Mouse (Mus musculus) liver, embryonic 12.5 days (tissue): ENCODE measurements around the gene Ahnak2. TPM values are rescaled to one million over a fixed set of nuclear protein-coding genes. Genes with fewer than 3 reads are reported as not detected.
A peak's percentile ranks its signal among the peaks of the same experiment; 100 is the strongest.

Experiments
- ATAC-seq: fragments of 200-750 bp; cut with Nextera tagmentation; 2 replicates; pipeline ENCODE4 v1.8.0; 2017; ENCODE audit warnings: moderate number of reproducible peaks, mild to moderate bottlenecking, moderate library complexity
- H3K27ac ChIP-seq: fragments of 300-500 bp; sonication (generic); 2 replicates; pipeline ENCODE4 v1.5.1; 2016; ENCODE audit warnings: mild to moderate bottlenecking
- H3K27me3 ChIP-seq: fragments of 300-500 bp; sonication (generic); replicated peaks from 2 replicates; pipeline ENCODE4 v1.6.1; 2016; ENCODE audit warnings: mild to moderate bottlenecking, moderate library complexity
- H3K36me3 ChIP-seq: fragments of 300-500 bp; sonication (generic); 2 replicates; pipeline ENCODE4 v1.6.1; 2016; ENCODE audit warnings: mild to moderate bottlenecking, moderate library complexity
- H3K4me1 ChIP-seq: fragments of 300-500 bp; sonication (generic); 2 replicates; pipeline ENCODE4 v1.6.1; 2016
- H3K4me2 ChIP-seq: fragments of 300-500 bp; sonication (generic); 2 replicates; pipeline ENCODE4 v1.6.1; 2016; ENCODE audit warnings: mild to moderate bottlenecking, moderate library complexity
- H3K4me3 ChIP-seq: fragments of 300-500 bp; sonication (generic); 2 replicates; pipeline ENCODE4 v1.5.1; 2016; ENCODE audit warnings: mild to moderate bottlenecking, moderate library complexity
- H3K9ac ChIP-seq: fragments of 300-500 bp; sonication (generic); 2 replicates; pipeline ENCODE4 v1.6.1; 2016; ENCODE audit warnings: mild to moderate bottlenecking, moderate library complexity
- H3K9me3 ChIP-seq: fragments of 300-500 bp; sonication (generic); replicated peaks from 2 replicates; pipeline ENCODE4 v1.6.1; 2016; ENCODE audit warnings: mild to moderate bottlenecking, moderate library complexity
- WGBS: fragments of 180-500 bp; shearing (Covaris S2); methylation state at CpG from one replicate; pipeline ENCODE4 v1.1.7; 2016; ENCODE audit not compliant: insufficient replicate concordance; 5-methylcytosine and 5-hydroxymethylcytosine counted together
- polyA plus RNA-seq: library from polyadenylated mRNA; unstranded; fragments of >200 nt; fragmentation: Nextera tagmentation; extraction: Ambion mirVana; gene quantifications from 2 replicates; pipeline ENCODE4 v1.2.1, GENCODE M21; 2016

The Ahnak2 gene
- polyA plus RNA-seq, 1 experiment from 2014 or later = 0.13 TPM

DNA sequence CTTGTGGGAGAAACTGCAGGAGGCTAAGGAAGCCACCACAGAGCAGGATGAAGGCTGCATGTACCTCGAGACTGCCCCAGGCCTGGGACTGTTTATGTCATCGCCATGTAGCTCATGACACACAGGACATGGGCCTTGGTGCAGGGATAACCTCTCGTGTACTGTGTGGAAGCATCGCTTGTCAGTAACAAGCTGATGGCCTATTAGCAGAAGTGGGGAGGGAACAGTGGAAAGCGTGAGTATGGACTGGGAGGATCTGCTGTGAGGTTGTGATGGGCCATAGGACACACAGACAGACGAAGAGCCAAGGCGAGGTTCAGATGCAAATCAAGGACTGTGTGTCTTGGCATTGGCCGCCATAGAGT lies 54.9 kb downstream of the Ahnak2 start:
- ATAC-seq = no peak
- Histone ChIP-seq H3K4me1 (no peaks in the 10 kb centered on the region; the same call in 1 of the 2 replicates), H3K27ac (no peak overlapping the region), H3K36me3 (peaks cover 13% of the 10 kb centered on the region; the same call in 1 of the 2 replicates), H3K9me3 (no peaks in the 10 kb centered on the region), H3K27me3 (peaks cover 8% of the 10 kb centered on the region; the same call in 1 of the 2 replicates), H3K9ac (no peak overlapping the region), H3K4me2 (no peak overlapping the region), H3K4me3 (no peak overlapping the region)
- WGBS = 57% methylated on average over 8 of the region's 8 CpGs

- H3K36me3 ChIP-seq = peaks cover 13% of the 10 kb centered on the region; the same call in 1 of the 2 replicates
- no peak overlapping the region for H3K9ac ChIP-seq
- WGBS = 27% methylated on average over 10 of the region's 10 CpGs
- no peak overlapping the region for H3K4me2 ChIP-seq
- H3K27me3 ChIP-seq = peaks cover 8% of the 10 kb centered on the region; the same call in 1 of the 2 replicates
- H3K4me1 ChIP-seq = no peaks in the 10 kb centered on the region; the same call in 1 of the 2 replicates
- peak; percentile 28; the same call in 1 of the 2 replicates for ATAC-seq
- no peak overlapping the region for H3K27ac ChIP-seq
- no peaks in the 10 kb centered on the region for H3K9me3 ChIP-seq
- H3K4me3 ChIP-seq = no peak overlapping the region
These were observed 55.5 kb downstream of the Ahnak2 start for GRCm38 (mm10) chr12:112746808-112747605.

DNA sequence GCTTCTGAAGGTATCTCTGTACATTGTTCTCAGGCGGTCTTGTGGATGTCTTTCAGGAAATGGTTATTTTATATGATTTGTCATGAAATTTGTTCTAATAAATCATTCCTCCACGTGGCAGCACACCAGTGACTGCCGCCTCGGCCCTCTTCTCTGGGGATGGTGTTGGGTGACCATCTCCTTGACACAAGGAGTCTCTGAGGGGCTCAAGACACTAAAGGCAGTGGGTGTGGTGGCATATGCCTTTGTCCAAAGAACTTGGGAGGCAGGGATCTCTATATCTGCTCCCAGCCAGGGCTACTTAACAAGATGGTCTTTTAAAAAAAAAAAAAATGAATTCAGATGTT lies 56.0 kb downstream of the Ahnak2 start:
- H3K36me3 ChIP-seq = peaks cover 13% of the 10 kb centered on the region; the same call in 1 of the 2 replicates
- peaks cover 7% of the 10 kb centered on the region; the same call in 1 of the 2 replicates for H3K27me3 ChIP-seq
- no peak overlapping the region for H3K4me3 ChIP-seq
- H3K4me2 ChIP-seq = no peak overlapping the region
- WGBS = 68% methylated on average over 4 of the region's 4 CpGs
- ATAC-seq = no peak
- H3K9ac ChIP-seq = no peak overlapping the region
- H3K4me1 ChIP-seq = no peaks in the 10 kb centered on the region; the same call in 1 of the 2 replicates
- no peak overlapping the region for H3K27ac ChIP-seq
- no peaks in the 10 kb centered on the region for H3K9me3 ChIP-seq

GRCm38 (mm10) chr12:112745716-112746115 lies 56.7 kb downstream of the Ahnak2 start:
- ATAC-seq = no peak
- H3K36me3 ChIP-seq = peaks cover 13% of the 10 kb centered on the region; the same call in 1 of the 2 replicates
- no peaks in the 10 kb centered on the region; the same call in 1 of the 2 replicates for H3K4me1 ChIP-seq
- no peak overlapping the region for H3K4me3 ChIP-seq
- H3K9ac ChIP-seq = no peak overlapping the region
- no peak overlapping the region for H3K4me2 ChIP-seq
- peaks cover under 1% of the 10 kb centered on the region; the same call in 1 of the 2 replicates for H3K27me3 ChIP-seq
- H3K9me3 ChIP-seq = no peaks in the 10 kb centered on the region
- 71% methylated on average over 10 of the region's 10 CpGs for WGBS
- no peak overlapping the region for H3K27ac ChIP-seq

DNA sequence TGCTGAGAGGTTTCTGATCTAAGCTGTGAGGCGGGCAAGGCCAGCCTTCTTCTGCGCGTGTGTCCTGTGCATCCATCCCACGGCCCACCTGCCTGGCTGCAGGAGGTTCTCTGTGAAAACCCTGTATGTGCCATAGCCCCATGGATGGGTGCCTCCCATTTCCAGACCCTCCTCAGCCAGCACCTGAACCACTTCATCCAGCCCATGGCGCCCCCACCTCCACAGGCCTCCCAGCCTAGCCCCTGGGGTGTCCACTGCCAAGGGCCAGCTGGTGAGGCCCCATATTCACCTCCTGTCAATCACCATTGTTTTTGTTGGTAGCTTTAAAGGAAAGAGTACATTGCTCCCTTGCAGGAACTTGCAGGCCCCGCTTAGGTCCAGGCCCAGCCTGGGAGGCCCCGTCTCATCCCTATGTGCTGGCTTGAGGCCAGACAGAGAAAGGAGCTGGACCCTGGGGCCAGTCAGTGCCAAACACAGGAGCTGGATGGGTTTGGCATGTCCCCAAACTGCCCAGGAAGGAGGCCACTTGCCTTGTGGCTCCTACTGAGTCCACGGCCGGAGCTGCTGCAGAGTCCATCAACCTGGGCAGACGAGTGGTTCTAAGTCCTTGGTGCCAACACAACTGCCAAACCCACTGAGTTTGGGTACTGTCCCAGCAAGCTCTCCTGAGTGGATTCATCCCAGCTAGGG lies 57.4 kb downstream of the Ahnak2 start:
- no peak for ATAC-seq
- H3K9ac ChIP-seq = no peak overlapping the region

DNA sequence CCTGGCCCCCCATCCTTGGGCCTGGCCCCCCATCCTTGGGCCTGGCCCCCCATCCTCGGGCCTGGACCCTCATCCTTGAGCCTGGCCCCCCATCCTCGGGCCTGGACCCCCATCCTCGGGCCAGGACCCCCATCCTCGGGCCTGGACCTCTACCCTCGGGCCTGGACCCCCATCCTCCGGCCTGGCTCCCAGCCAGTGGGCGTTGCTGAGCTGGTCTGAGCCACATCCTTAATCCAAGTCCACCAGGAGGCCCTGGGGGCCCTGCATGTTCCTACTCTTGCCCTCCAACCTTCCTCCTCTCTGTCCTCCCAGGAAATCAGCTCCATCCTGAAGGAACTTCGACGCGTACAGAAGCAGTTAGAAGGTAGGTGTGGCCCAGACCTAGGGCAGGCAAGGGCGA lies 58.2 kb downstream of the Ahnak2 start:
- no peaks in the 10 kb centered on the region for H3K9me3 ChIP-seq
- 64% methylated on average over 11 of the region's 11 CpGs for WGBS
- no peak overlapping the region for H3K4me3 ChIP-seq
- no peak overlapping the region for H3K9ac ChIP-seq
- H3K27ac ChIP-seq = no peak overlapping the region
- H3K36me3 ChIP-seq = peaks cover 14% of the 10 kb centered on the region
- H3K4me1 ChIP-seq = no peaks in the 10 kb centered on the region; the same call in 1 of the 2 replicates
- ATAC-seq = no peak
- no peaks in the 10 kb centered on the region; the same call in 1 of the 2 replicates for H3K27me3 ChIP-seq
- H3K4me2 ChIP-seq = no peak overlapping the region

More for the DNA sequence above, 57.4 kb downstream of the Ahnak2 start:
- Histone ChIP-seq H3K36me3 (peaks cover 13% of the 10 kb centered on the region; the same call in 1 of the 2 replicates), H3K4me1 (no peaks in the 10 kb centered on the region; the same call in 1 of the 2 replicates), H3K9me3 (no peaks in the 10 kb centered on the region), H3K27ac (no peak overlapping the region), H3K4me3 (no peak overlapping the region), H3K27me3 (no peaks in the 10 kb centered on the region; the same call in 1 of the 2 replicates), H3K4me2 (no peak overlapping the region)
- 74% methylated on average over 10 of the region's 10 CpGs for WGBS

DNA sequence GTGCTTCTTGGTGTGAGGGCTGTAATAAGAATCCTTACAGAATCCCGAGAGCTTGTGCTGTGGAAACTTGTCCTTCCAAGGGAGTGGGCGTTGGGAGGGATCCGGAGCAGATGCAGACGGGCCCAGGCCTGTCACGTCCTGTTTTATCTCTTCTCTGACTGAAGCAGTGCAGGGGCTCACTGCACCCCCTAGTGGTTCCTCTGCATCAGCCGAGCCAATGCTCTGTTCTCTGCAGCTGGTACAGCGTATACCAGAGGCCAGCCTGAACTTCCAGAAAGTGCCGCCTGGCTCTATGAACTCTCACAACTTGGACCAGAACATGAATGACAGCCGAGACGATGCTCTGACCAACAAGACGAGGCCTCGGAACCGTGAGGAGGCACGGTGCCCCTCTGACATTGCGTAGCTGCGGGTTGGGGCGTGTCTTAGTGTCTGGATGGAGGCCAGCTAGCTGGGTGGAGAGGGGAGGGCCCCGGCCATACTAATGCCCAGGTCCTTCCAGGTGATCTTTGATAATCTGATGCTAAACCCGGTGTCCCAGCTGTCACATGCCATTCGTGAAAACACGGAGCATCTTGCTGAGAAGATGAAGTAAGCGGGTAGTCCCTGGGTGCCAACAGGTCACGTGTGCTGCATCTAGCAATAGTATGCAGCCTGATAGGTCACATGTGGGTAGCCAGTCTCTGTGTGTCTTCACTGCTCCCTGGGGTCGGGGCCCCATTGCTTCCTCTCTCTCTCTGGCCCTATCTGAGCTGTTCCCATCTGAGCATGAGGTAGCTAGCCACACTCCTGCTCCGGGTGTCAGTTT lies 59.1 kb downstream of the Ahnak2 start:
- Histone ChIP-seq H3K9me3 (no peaks in the 10 kb centered on the region), H3K4me2 (no peak overlapping the region), H3K27me3 (no peaks in the 10 kb centered on the region; the same call in 1 of the 2 replicates), H3K36me3 (peaks cover 21% of the 10 kb centered on the region), H3K4me1 (no peaks in the 10 kb centered on the region; the same call in 1 of the 2 replicates), H3K9ac (no peak overlapping the region), H3K27ac (no peak overlapping the region), H3K4me3 (no peak overlapping the region)
- WGBS = 49% methylated on average over 25 of the region's 25 CpGs
- ATAC-seq = 0 out of 2 replicates have a peak, but pooled peaks have one; percentile 36

DNA sequence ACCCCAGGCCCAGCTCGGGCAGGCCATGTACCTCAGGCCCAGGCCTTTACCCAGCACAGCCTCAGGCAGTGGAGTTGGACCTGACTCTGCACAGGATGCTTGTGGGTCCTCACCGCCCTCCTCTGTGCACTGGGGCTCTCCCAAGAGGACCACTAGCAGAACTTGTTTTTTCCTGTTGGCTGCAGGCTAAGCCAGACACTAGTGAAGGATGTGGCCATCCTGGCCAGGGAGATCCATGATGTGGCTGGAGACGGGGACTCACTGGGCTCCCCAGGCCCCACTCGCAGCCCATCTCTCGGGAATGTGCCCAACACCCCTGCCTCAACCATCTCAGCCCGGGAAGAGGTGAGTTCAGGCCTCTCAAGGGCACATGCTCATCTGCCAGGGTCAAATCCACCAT lies 59.7 kb downstream of the Ahnak2 start:
- H3K27me3 ChIP-seq = no peaks in the 10 kb centered on the region; the same call in 1 of the 2 replicates
- no peak overlapping the region for H3K27ac ChIP-seq
- H3K9me3 ChIP-seq = no peaks in the 10 kb centered on the region
- WGBS = 39% methylated on average over 6 of the region's 6 CpGs
- no peaks in the 10 kb centered on the region; the same call in 1 of the 2 replicates for H3K4me1 ChIP-seq
- no peak overlapping the region for H3K9ac ChIP-seq
- H3K36me3 ChIP-seq = peaks cover 23% of the 10 kb centered on the region
- no peak overlapping the region for H3K4me2 ChIP-seq
- no peak overlapping the region for H3K4me3 ChIP-seq
- ATAC-seq = no peak

DNA sequence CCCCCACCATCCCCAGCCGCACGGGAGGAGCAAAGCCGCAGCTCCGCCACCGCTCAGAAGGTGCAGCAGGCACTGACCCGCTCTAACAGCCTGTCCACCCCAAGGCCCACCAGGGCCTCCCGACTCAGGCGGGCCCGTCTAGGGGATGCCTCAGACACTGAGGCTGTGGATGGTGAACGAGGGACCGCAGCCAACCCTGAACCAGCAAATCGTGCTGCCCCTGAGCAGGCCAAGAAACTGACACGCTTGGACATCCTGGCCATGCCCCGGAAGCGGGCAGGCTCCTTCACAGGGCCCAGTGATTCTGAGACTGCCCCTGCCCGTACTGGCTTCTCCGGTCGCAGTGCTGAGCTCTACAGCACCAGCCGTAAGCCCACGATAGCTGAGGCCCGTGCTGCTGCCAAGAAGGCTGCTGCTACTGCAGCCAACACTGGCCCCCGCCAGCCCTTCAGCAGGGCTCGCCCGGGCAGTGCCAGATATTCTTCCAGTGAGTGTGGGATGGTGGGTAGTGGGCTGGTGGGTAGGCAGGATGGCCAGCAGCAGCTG lies 63.4 kb downstream of the Ahnak2 start:
- Histone ChIP-seq H3K4me3 (no peak overlapping the region), H3K9me3 (no peaks in the 10 kb centered on the region), H3K27me3 (no peaks in the 10 kb centered on the region), H3K4me2 (no peak overlapping the region), H3K27ac (no peak overlapping the region), H3K4me1 (no peaks in the 10 kb centered on the region; the same call in 1 of the 2 replicates), H3K36me3 (peaks cover 33% of the 10 kb centered on the region), H3K9ac (no peak overlapping the region)
- 85% methylated on average over 24 of the region's 24 CpGs for WGBS
- no peak for ATAC-seq

DNA sequence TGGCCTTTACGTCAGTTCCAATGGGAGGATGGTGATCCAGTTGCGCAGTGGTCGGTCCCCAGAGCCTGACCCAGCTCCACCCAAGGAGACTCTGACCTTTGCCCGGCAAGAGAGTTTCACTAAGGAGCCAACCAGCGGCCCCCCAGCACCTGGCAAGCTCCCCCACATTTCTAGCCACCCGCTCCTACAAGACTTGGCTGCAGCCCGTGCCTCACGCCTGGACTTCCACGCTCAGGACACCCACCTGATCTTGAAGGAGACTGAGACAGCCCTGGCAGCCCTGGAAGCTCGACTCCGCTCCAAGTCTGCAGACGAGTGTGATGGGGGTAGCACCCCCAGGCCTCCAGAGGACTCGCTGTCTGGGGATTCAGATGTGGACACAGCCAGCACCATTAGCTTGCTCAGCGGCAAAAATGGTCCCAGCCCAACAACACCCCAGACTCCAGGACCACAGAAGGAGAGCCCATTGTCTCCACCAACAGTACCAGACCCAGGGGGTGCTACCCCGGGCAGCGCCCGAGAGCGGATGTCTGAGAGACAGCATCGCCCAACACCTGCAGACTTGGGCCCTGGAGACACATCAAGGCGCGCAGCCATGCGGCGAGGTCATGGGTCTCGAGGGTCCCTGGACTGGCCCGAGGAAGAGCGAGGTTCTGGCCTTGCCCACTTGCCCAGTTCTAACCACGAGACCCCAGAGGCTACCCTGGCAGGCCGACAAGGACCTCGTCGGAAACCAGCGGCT lies 64.0 kb downstream of the Ahnak2 start:
- Histone ChIP-seq H3K36me3 (peaks cover 32% of the 10 kb centered on the region; the same call in 1 of the 2 replicates), H3K27ac (no peak overlapping the region), H3K4me2 (no peak overlapping the region), H3K4me1 (no peaks in the 10 kb centered on the region; the same call in 1 of the 2 replicates), H3K4me3 (no peak overlapping the region), H3K27me3 (no peaks in the 10 kb centered on the region), H3K9ac (no peak overlapping the region), H3K9me3 (no peaks in the 10 kb centered on the region)
- 78% methylated on average over 31 of the region's 31 CpGs for WGBS
- ATAC-seq = no peak
